Mouse (Mus musculus) liver, adult 2 months (tissue): ENCODE measurements around the gene Cmtm7.

ENCODE experiments used
- CTCF ChIP-seq: fragments of 200-500 bp; IDR thresholded peaks from 2 replicates; pipeline ENCODE4 v1.5.1; 2011; ENCODE audit warnings: low read depth, low read length, control low read depth
- POLR2A ChIP-seq: fragments of 200-500 bp; IDR thresholded peaks from 2 replicates; pipeline ENCODE4 v1.6.1; 2011; ENCODE audit warnings: low read length, control low read depth; ENCODE audit not compliant: insufficient read depth; ENCODE audit errors: extremely low read depth

GRCm38 (mm10) chr9:114727315-114727714 is 54.3 kb downstream of the Cmtm7 start:
- TF ChIP-seq CTCF: peak; percentile 41
- no peak for TF ChIP-seq POLR2A
